ENCODE assay signal across 24 mouse cellular contexts in the genomic region with DNA sequence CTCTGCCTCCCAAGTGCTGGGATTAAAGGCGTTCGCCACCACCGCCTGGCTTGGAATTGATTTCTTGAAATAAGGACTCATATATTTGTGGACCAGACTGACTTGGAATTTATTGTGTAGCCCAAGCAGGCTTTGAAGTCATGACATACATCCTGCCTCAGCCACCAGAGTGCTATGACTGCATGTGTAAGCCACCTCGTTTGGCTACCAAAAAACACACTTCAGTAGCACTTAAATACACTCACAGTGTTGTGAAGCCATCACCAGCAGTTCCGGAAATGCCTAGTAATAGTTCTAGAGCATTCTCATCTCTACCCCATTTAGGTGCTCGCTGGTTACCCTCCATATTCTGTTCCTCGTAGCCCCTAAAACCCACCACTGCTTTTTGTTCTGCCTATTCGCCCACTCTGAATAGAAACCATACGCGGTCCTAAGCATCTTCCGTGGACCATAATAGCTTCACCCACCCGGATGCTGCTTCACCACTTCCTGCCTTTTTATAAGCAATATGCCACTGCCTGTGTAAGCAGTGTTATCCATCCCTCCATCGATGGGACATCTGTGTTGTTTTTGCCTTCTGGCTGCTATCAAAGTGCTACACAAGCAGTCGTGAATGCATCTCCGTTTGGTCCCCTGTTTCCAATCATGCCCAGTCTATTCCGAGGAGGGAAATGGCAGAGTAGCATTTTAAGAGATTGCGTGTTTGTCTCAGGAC.
A peak's percentile ranks its signal among the peaks of the same experiment; 100 is the strongest.
DNase-seq lines count a peak whose midpoint lies in the region; ATAC-seq lines count a peak whose summit lies in the region.
"Had no signal": no experiment of that assay in that cellular context is flagged by ENCODE, and none has a peak within 500 bp of the region (broad histone marks: within the 10 kb centered on the region; RNA-seq: fewer than 3 reads in every experiment).

No protein-coding gene starts in this region.

- H3K36me3 ChIP-seq in forebrain, embryonic 14.5 days (ENCODE audit: control insufficient read depth, insufficient read depth, low read length), result no peaks in the 10 kb centered on the region
- H3K36me3 ChIP-seq in limb, embryonic 10.5 days, result no peaks in the 10 kb centered on the region
- H3K36me3 ChIP-seq: embryonic facial prominence, embryonic 12.5 days; kidney, embryonic 15.5 days; stomach, embryonic 15.5 days had no signal

- ATAC-seq in CD4-positive, CD25-positive, alpha-beta regulatory T cell, adult 4 months, result peak; percentile 94
- no peak for ATAC-seq in forebrain, embryonic 14.5 days
- ATAC-seq: intestine, embryonic 16.5 days had no signal

- no peak overlapping the region for H3K4me3 ChIP-seq in forebrain, embryonic 14.5 days (ENCODE audit: low read depth, low read length)
- no peak overlapping the region for H3K4me3 ChIP-seq in limb, embryonic 10.5 days
- H3K4me3 ChIP-seq: embryonic facial prominence, embryonic 12.5 days; erythroblast, embryonic 14.5 days; heart, adult 2 months; kidney, embryonic 15.5 days; stomach, embryonic 15.5 days had no signal

- peaks cover 13% of the 10 kb centered on the region for H3K4me1 ChIP-seq in forebrain, embryonic 14.5 days (ENCODE audit: control insufficient read depth, insufficient read depth, low read length)
- H3K4me1 ChIP-seq in limb, embryonic 10.5 days, result peaks cover 37% of the 10 kb centered on the region
- H3K4me1 ChIP-seq: stomach, embryonic 15.5 days had no signal

- peak overlapping the region; percentile 52; the same call in 1 of the 2 replicates for H3K27ac ChIP-seq in forebrain, embryonic 14.5 days (ENCODE audit: low read depth, low read length)
- 0 out of 2 replicates have a peak overlapping the region, but pooled peaks have one; percentile 22 for H3K27ac ChIP-seq in limb, embryonic 10.5 days
- H3K27ac ChIP-seq: embryonic facial prominence, embryonic 12.5 days; heart, adult 2 months; hindbrain, embryonic 14.5 days; kidney, embryonic 15.5 days; stomach, embryonic 15.5 days had no signal

- H3K27me3 ChIP-seq in forebrain, embryonic 14.5 days (replicated peaks; ENCODE audit: control insufficient read depth, insufficient read depth, low read length), result no peaks in the 10 kb centered on the region
- no peaks in the 10 kb centered on the region for H3K27me3 ChIP-seq in limb, embryonic 10.5 days (ENCODE audit: low read depth, poor library complexity, severe bottlenecking)
- H3K27me3 ChIP-seq: embryonic facial prominence, embryonic 12.5 days; kidney, embryonic 15.5 days; stomach, embryonic 15.5 days had no signal

- 77% methylated on average over 17 of the region's 17 CpGs for WGBS in forebrain, embryonic 14.5 days
- 82% methylated on average over 17 of the region's 17 CpGs for WGBS in limb, embryonic 10.5 days

- H3K4me2 ChIP-seq in forebrain, embryonic 14.5 days (ENCODE audit: low read length), result no peak overlapping the region
- H3K4me2 ChIP-seq: embryonic facial prominence, embryonic 12.5 days; hindbrain, embryonic 14.5 days; kidney, embryonic 15.5 days; liver, embryonic 11.5 days; stomach, embryonic 15.5 days had no signal

- DNase-seq in layer of hippocampus, adult 18-20 months (ENCODE audit: low spot score in 2 of 2), result peak; percentile 20 to 50
- no peak for DNase-seq in layer of hippocampus, adult 9-10 months (ENCODE audit: low spot score)
- peak; percentile 46 for DNase-seq in forebrain, embryonic 14.5 days (ENCODE audit: low spot score)
- no peak for DNase-seq in limb, embryonic 10.5 days (ENCODE audit: low spot score)
- DNase-seq in adrenal gland, postnatal 10 days, result no peak
- DNase-seq in ovary, postnatal 10 days (ENCODE audit: low spot score), result no peak
- DNase-seq: adrenal gland, postnatal 36 days; cerebellum, adult 9-11 months; gastrocnemius, postnatal 14 days; heart, adult 2 months; heart, postnatal 36 days; lung, adult 18-20 months; lung, postnatal 14 days; midbrain, embryonic 14.5 days; right cerebral cortex, postnatal 14 days; thymus, adult 18-20 months had no signal

- no peak overlapping the region for H3K9ac ChIP-seq in forebrain, embryonic 14.5 days (ENCODE audit: low read length)
- H3K9ac ChIP-seq: embryonic facial prominence, embryonic 12.5 days; hindbrain, embryonic 14.5 days; kidney, embryonic 15.5 days; stomach, embryonic 15.5 days had no signal

- H3K9me3 ChIP-seq in forebrain, embryonic 14.5 days (replicated peaks; ENCODE audit: control insufficient read depth, low read length), result no peaks in the 10 kb centered on the region
- no peaks in the 10 kb centered on the region for H3K9me3 ChIP-seq in limb, embryonic 10.5 days (replicated peaks)
- H3K9me3 ChIP-seq: embryonic facial prominence, embryonic 12.5 days; kidney, embryonic 15.5 days; stomach, embryonic 15.5 days had no signal

Comparison
In these comparisons a context has a peak if more than half of its experiments do, and no peak if none do; other contexts are left out.
1. DNase-seq: peak in layer of hippocampus, adult 18-20 months (2 of 2) and forebrain, embryonic 14.5 days (single experiment); none in layer of hippocampus, adult 9-10 months (single experiment), limb, embryonic 10.5 days (single experiment), adrenal gland, postnatal 10 days (single experiment) and ovary, postnatal 10 days (single experiment).